Mouse (Mus musculus) G1E (cell line): ENCODE measurements around the gene Itih3.

ENCODE experiments used
- CTCF ChIP-seq: IDR thresholded peaks from 2 replicates; pipeline ENCODE4 v1.5.1; 2012; ENCODE audit warnings: low read depth, low read length, inconsistent platforms, mixed read lengths
- GATA1 ChIP-seq: IDR thresholded peaks from 2 replicates; pipeline ENCODE4 v1.6.1; 2012; ENCODE audit warnings: borderline replicate concordance, low read length, inconsistent platforms, mixed read lengths
- GATA2 ChIP-seq: IDR thresholded peaks from 2 replicates; pipeline ENCODE4 v1.6.1; 2012; ENCODE audit warnings: low read depth, low read length, inconsistent platforms, borderline replicate concordance
- POLR2AphosphoS5 ChIP-seq: IDR thresholded peaks from 2 replicates; pipeline ENCODE4 v1.6.1; 2012; ENCODE audit warnings: low read depth, low read length, inconsistent platforms; ENCODE audit not compliant: insufficient replicate concordance
- TAL1 ChIP-seq: conservative IDR thresholded peaks from 2 replicates; pipeline ENCODE4 v1.6.1; 2012; ENCODE audit warnings: low read depth, low read length, inconsistent platforms, mixed read lengths

GRCm38 (mm10) chr14:30951154-30951825 is 27.7 kb upstream of the Itih3 start, which contains the start of gene Nek4:
- no peak for TF ChIP-seq CTCF
- TF ChIP-seq POLR2AphosphoS5, result no peak
- TF ChIP-seq GATA1, result no peak
- TF ChIP-seq TAL1, result no peak
- no peak for TF ChIP-seq GATA2
